In genomic region chr3:55472110-55472509, GRCm38 (mm10) we compare ENCODE assay signal across 26 mouse cellular contexts. TPM values are rescaled to one million over a fixed set of nuclear protein-coding genes. Genes with fewer than 3 reads are reported as not detected.
"Had no signal": no experiment of that assay in that cellular context is flagged by ENCODE, and none has a peak within 500 bp of the region (broad histone marks: within the 10 kb centered on the region; RNA-seq: fewer than 3 reads in every experiment).

Gm21954 (minus strand) TSS chr3:55472210.

- DNase-seq: lung, embryonic 14.5 days; lung, postnatal 10 days; lung, postnatal 4 days; midbrain, embryonic 14.5 days; retina, postnatal 1 day; right cerebral cortex, adult 18-20 months; right cerebral cortex, postnatal 25 days; right cerebral cortex, postnatal 4 days; spleen, adult 18-20 months; thymus, adult 18-20 months; thymus, postnatal 14 days; thymus, postnatal 36 days had no signal

- H3K27me3 ChIP-seq: midbrain, embryonic 12.5 days; neural tube, embryonic 13.5 days; neural tube, embryonic 15.5 days had no signal

- H3K27ac ChIP-seq: midbrain, embryonic 10.5 days; midbrain, embryonic 12.5 days; neural tube, embryonic 13.5 days; neural tube, embryonic 15.5 days had no signal

- H3K4me1 ChIP-seq: neural tube, embryonic 15.5 days had no signal

- H3K4me2 ChIP-seq: lung, embryonic 14.5 days; midbrain, embryonic 12.5 days; neural tube, embryonic 13.5 days; neural tube, embryonic 15.5 days had no signal

- H3K4me3 ChIP-seq: midbrain, embryonic 10.5 days; midbrain, embryonic 12.5 days; myocyte; neural tube, embryonic 13.5 days; neural tube, embryonic 15.5 days had no signal

- H3K9me3 ChIP-seq: midbrain, embryonic 10.5 days; midbrain, embryonic 12.5 days; neural tube, embryonic 13.5 days; neural tube, embryonic 15.5 days had no signal

- H3K36me3 ChIP-seq: midbrain, embryonic 10.5 days; midbrain, embryonic 12.5 days; neural tube, embryonic 15.5 days had no signal

- H3K9ac ChIP-seq: lung, embryonic 14.5 days; midbrain, embryonic 12.5 days; neural tube, embryonic 13.5 days; neural tube, embryonic 15.5 days had no signal

- ATAC-seq: midbrain, embryonic 16.5 days had no signal

RNA-seq across cellular contexts. Expression of gene Gm21954, which starts in this region (rescaled TPM):
- total RNA-seq: megakaryocyte, adult 5-6 weeks; megakaryocyte-erythroid progenitor cell, adult 5-6 weeks had no signal
- polyA plus RNA-seq: lung, embryonic 14.5 days; lung, embryonic 16.5 days; midbrain, embryonic 10.5 days; midbrain, embryonic 12.5 days; midbrain, embryonic 14.5 days; midbrain, embryonic 16.5 days; myocyte; neural tube, embryonic 11.5 days; neural tube, embryonic 13.5 days; neural tube, embryonic 15.5 days; small intestine, adult 2 months; stomach, embryonic 14.5 days; stomach, embryonic 16.5 days; thymus, postnatal 0 days had no signal
